Mouse (Mus musculus) bone marrow, adult 2 months (tissue): ENCODE measurements around the gene Tanc1.

Experiments
- CTCF ChIP-seq: fragments of 200-500 bp; IDR thresholded peaks from 2 replicates; pipeline ENCODE4 v1.5.1; 2011; ENCODE audit warnings: low read length, control low read depth; ENCODE audit not compliant: control insufficient read depth, insufficient read depth
- POLR2A ChIP-seq: fragments of 200-500 bp; IDR thresholded peaks from 2 replicates; pipeline ENCODE4 v1.6.1; 2011; ENCODE audit warnings: low read depth, mild to moderate bottlenecking, control low read depth, low read length, borderline replicate concordance; ENCODE audit not compliant: control insufficient read depth

DNA sequence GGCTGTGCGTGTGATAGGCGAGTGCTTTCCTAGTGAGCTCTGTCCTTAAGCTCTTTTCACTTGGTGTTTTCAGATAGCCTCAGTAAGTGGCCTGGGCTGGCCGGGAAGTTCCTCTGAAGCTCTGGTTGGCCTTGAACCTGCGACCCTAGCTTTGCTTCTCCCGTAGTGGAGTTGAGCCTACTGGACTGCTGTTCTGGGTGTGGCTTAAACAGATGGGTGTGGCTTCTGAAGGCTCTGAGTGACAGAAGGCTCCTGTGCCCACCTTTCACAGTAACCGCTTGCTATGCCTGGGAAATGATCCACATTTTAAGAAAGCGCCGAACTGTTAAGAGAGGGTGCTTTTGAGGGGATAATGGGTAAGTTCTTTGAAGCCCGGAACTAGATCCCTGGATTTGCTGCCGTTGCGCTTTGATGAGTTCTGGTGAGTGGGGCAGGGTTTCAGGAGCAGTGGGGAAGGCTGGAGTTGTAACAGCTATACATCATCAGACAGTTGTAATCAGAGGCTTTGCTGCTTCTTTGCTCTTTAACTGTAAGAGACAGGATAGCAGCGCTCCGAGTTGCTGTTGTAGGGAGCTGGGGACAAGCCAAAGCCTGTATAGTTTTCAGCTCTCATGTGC lies 144.4 kb downstream of the Tanc1 start:
- TF ChIP-seq CTCF (no peak), POLR2A (no peak)
